Mouse (Mus musculus) common myeloid progenitor, adult 5-6 weeks (primary cell): Measurements from ENCODE around the gene Gm49601. TPM values are rescaled to one million over a fixed set of nuclear protein-coding genes. Genes with fewer than 3 reads are reported as not detected.

ENCODE experiments used
- ATAC-seq: replicated peaks from 2 replicates; pipeline ENCODE4 v1.8.0; 2016; ENCODE audit warnings: low read depth, mild to moderate bottlenecking, moderate TSS enrichment, inconsistent platforms; ENCODE audit not compliant: poor library complexity, severe bottlenecking
- total RNA-seq: library from RNA; stranded (forward); fragments of 200-1000, 187-1606 nt; gene quantifications from 2 replicates; pipeline ENCODE4 v1.2.3, GENCODE M21; 2017

Gene Gm49601
- total RNA-seq, 1 experiment from 2014 or later, result not detected

DNA sequence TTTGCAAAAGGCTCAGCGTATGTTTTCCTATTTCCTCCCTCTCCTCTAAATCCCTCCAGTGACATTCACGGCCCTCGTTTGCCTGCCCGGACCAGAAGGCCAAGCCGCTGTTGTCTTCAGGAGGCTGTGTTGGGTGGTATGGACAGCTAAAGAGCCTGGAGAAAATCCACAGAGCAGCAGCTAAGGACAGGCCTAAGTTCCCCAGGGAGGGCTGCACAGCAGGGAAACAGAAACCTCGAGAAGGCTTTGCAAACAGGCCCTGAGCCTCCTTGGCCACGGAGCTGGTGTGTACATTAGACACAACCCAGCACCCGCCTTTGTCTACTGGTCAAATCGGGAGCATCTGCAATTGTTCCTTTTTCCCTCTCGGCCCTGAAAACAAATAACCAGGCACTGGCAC, 40.6 kb downstream of the Gm49601 start:
- ATAC-seq, result no peak

DNA sequence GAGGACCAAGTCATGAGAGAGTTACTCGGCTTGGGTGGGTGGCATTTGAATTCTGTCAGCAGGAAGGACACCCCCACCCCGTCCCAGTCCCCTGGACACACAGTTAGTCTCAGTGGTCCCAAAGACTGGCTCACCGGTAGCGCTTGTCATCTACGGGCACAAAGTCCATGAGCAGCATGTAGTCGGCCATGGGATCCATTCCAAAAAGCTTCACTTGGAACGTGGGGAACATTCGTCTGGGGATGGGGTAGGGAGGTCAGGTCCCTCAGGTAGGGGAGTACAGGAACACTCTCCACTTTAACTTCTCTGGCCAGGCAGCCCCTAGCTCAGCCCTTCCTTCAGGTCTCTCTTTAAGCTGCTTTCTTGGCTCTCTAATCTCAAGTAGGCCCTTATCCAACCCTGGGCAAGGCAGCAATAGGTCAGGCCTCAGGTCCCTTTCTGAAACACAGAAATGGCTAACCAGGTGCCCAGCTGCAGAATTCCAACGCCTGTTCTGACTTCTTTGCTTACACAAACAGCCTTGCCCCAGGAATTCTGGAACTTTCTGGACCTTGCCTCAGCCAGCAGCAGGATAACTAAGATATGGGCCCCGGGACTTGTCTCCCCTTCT, 41.2 kb downstream of the Gm49601 start:
- no peak for ATAC-seq

DNA sequence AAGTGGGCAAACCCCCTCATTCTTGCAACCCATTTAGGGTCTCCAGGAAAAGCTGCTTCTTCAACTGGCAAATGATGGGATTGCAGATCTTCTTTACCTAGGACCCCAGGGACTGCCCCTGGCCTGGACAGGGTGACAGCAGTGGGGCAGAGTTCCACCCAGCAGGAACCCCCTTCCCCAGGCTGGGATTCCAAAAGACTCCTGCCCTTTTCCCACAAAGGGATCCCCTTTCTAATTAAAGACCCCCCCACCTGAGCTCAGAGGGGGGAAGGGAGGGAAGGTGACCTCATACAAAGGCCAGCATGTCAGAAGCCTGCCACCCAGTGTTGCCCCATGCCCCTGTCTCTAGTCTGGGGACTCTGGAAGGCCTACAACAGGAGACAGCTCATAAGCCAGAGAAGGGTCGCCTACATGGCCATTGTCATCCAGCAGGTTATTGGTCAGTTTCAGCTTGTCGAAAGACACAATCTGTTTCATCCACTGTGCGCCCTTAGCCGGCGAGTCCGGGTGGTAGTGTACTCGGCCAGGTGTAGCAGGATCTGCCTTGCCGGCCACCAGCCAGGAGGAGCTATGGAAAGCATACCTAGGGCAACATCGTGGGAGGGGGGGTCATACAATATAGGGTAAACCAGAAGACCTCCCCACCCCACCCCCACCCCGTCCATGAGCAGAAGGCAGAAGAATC, 42.4 kb downstream of the Gm49601 start:
- ATAC-seq, result no peak

DNA sequence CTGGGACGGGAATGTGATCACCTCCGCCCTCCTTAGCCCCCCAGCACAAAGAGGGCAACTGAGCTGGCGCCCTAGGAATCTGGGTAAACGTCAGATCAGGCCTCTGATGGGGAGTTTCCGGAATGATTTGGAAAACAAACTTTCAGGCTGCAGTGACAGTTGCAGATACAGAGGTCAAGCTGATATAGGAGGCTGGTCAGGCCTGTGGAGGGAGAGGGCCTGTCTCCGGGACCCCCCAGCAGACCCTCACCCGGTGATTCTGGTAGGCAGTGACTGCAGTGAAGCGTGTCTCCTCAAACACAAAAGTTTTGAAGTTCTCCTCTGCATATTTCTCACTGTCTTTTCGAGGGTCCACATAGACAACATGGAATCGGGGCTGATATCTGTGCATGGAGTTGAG, 43.1 kb downstream of the Gm49601 start:
- ATAC-seq, result no peak

DNA sequence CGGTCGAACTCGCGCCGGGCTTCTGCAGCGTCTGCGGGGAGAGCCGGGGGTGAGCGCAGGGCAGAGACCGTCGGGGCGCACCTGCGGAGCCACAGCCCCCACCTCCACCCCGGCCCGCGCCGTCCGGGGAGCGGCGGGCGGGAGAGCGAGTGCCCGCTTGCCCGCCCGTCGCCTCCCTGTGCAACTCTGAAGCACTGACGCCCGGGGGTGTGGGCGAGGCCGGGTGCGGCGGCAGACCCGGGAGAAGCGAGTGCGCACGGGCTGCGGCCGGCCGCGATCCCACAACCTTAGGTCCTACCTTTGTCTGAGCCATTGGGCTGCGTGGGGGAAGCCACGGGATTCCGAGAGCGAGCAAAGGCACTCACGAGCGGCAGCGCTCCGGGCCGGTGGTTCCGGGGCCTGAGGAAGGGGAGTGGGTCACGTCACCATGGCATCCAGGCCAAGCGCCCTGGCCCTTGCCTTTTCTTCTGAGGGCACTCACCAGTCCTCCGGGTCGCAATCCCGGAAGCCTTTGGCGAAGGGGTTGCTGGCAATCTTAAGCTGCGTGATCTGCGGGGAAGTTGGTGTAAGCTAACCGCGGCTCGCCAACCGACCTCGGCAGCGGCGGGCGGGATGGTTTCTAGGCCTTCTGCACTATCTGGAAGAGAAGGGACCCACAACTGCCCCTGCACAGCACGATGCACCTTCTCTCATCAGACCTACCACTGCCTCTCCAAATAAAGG, 43.6 kb downstream of the Gm49601 start:
- ATAC-seq, result no peak; the same call in 1 of the 2 replicates

DNA sequence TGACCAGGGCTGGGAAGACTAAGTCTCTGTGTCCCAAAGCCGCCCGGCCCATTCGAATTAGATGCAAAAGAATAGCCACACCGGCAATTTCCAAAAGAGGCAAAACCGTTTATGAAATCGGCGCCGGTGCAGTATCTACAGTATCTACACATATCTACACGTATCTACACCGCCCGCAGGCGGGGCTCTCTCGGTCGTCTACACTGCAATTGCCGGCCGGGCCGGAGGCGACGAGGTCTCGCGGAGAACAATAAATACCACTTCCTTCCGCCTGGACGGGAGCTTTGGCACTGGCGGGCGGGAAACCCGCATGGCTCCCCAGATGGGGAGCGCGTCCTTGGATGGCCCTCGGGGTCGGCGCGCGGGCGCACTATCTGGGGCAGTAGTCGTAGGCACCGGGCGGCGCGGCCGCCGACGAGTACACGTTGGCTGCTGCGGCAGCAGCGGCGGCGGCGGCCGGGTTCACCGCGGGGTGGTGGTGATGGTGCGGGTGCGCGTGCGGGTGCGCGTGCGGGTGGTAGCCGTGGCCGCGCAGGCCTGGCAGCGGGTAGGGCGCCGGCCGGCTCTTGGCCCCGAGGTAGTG, 44.5 kb downstream of the Gm49601 start:
- peak; percentile 22; the same call in 1 of the 2 replicates for ATAC-seq

DNA sequence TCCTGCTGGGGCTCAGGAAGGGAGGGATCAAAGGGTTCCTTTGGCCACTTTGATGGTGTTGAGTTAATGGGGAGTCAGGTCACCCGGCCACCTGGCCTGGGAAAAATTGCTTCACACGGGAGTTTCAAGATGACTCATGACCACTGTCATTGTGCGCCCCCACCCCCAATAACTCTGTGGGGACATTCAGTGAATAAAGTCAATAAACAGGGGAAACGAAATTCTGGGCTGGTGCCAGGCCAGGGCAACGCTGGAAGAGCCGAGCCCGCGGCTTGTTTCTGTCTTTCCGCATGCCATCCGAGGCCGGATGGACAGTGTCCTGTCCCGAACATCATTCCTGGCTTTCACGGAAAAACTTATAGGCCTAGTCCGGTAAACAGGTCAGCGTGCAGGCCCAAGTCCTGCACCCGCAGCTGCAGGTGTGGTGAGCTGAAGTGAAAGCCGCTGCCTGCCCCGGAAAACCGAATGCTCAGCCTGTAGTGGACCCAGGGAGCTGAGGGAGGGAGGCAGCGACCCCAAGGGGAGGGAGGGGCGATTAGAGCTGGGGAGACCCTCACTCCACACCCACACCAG, 45.1 kb downstream of the Gm49601 start:
- ATAC-seq, result no peak

DNA sequence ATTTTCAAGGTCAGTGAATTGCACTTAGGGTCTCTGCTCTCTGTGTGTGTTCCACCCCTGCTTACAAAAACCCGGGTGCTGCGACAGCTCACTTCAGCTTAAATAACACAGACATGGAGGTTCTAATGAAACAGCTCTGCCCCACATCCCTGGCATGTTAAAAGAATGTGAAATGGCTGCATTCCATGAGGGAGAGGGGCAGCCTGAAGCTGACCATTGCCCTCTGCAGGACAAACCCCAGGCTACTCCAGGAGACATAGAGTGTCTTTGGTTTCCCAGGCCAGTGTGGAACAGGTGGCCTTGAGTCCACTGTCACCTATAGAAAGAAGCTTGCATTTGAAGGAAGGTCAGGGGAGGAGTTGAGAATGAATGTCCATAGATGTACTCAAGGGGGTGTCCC, 45.8 kb downstream of the Gm49601 start:
- ATAC-seq, result no peak

DNA sequence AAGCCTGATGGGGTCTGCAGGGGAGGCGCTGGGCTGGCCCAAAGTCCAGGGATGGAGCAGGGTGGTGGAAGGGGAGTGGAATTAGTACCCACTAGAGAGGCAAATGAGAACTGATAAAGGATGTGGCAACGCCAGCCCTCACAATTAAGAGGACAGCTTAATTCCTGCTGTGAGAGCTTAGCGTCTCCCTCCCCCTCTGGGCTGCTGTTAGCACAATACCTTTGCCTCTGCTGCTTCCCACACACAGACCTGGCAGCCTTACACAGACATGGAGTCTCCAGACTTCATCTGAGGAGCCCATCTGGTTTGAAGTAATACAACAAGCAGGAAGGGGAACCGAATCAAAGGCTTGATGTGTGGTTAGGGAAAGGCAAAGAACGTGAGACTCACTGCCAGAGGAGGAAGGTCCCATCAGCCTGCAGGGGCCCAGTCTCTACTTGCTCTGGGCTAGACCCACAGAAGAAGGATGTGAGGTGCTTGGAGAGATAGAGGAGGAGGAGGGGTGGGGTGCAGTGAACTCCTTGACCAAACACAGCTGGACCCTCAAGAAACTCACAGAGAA, 48.5 kb downstream of the Gm49601 start:
- peak; percentile 66 for ATAC-seq

DNA sequence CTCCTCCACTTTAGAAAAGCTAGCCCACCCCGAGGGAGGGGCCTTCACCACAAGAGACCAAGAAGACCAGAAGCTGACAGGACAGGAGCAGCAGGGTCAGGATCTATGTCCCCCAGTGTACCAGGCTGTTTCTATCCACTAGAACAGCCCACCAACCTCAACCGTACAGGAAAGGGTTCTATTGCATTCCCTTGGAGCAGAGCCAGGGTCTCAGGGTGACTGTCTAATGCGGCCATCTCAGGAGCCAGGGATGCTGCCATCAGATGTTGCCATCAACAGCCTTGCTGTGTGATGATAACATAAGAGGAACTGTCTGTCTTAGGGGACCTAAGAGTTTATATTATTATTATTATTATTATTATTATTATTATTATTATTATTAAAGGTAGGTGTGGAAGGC, 49.2 kb downstream of the Gm49601 start:
- no peak for ATAC-seq

DNA sequence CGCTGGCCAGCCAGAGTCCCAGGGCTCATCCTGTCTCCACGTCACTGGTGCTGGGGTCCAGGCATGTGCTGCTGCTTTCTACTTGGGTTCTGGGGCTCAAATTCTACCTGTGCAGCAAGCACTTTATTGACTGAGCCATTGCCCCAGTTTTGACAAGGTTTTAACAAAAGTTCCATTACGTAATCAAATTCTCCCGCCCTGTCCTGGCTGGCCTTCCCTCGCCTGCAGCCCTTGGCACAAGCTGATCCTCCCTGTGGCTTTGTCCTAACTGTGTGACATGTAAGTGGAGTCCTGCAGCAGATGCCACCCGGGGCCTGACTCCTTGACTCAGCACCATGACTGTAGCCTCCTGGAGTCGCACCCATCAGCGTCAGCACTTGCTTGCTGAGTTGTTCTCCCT, 52.0 kb downstream of the Gm49601 start:
- no peak for ATAC-seq

Other genes with a start within 250 kb of the Gm49601 start
- gene Txnrd2, start 200.0 kb downstream of the Gm49601 start, total RNA-seq, result 50.3 and 66.4 TPM in 2 replicates
- 38.2 and 44.2 TPM in 2 replicates for gene Comt, start 199.6 kb downstream of the Gm49601 start, total RNA-seq
- 4.5 and 5.0 TPM in 2 replicates for gene Gnb1l, start 127.7 kb downstream of the Gm49601 start, total RNA-seq
- gene Rtl10, start 127.5 kb downstream of the Gm49601 start, total RNA-seq, result 0.49 and 5.9 TPM in 2 replicates
- gene Tbx1, start 35.8 kb downstream of the Gm49601 start, total RNA-seq, result not detected in 2 replicates
- 7.3 and 12.1 TPM in 2 replicates for gene Gp1bb, start 4.0 kb downstream of the Gm49601 start, total RNA-seq
- 0.37 TPM in 1 of 2 replicates, not detected in the other for gene Sept5, start 3.5 kb upstream of the Gm49601 start, total RNA-seq
- gene Cldn5, start 150.4 kb upstream of the Gm49601 start, total RNA-seq, result not detected in 2 replicates
- 48.2 and 70.9 TPM in 2 replicates for gene Ufd1, start 185.4 kb upstream of the Gm49601 start, total RNA-seq
- 63.1 and 65.1 TPM in 2 replicates for gene Cdc45, start 185.6 kb upstream of the Gm49601 start, total RNA-seq
- gene 2510002D24Rik, start 210.2 kb upstream of the Gm49601 start, total RNA-seq, result 26.1 and 34.9 TPM in 2 replicates
- not detected in 2 replicates for gene Gm28539, start 210.2 kb upstream of the Gm49601 start, total RNA-seq